Mouse (Mus musculus) midbrain, embryonic 14.5 days (tissue): ENCODE measurements around the gene Vsir. TPM values are rescaled to one million over a fixed set of nuclear protein-coding genes. Genes with fewer than 3 reads are reported as not detected.

ENCODE experiments used
- ATAC-seq: fragments of 200-750 bp; cut with Nextera tagmentation; 2 replicates; pipeline ENCODE4 v1.8.0; 2017; ENCODE audit warnings: moderate number of reproducible peaks, moderate library complexity; ENCODE audit not compliant: low FRiP score, low TSS enrichment
- DNase-seq: peaks from one replicate; pipeline ENCODE4 v3.0.0-alpha.2; 2015
- H3K27ac ChIP-seq: fragments of 300-500 bp; sonication (generic); replicated peaks from 2 replicates; pipeline ENCODE4 v1.5.1; 2014; ENCODE audit warnings: mild to moderate bottlenecking, low read depth, low read length, moderate library complexity
- H3K27me3 ChIP-seq: fragments of 300-500 bp; sonication (generic); 2 replicates; pipeline ENCODE4 v1.6.1; 2014; ENCODE audit warnings: low read length, control low read depth, mixed read lengths; ENCODE audit not compliant: control insufficient read depth, insufficient read depth
- H3K36me3 ChIP-seq: fragments of 300-500 bp; sonication (generic); 2 replicates; pipeline ENCODE4 v1.6.1; 2014; ENCODE audit warnings: low read length, control low read depth; ENCODE audit not compliant: control insufficient read depth, insufficient read depth
- H3K4me1 ChIP-seq: fragments of 300-500 bp; sonication (generic); 2 replicates; pipeline ENCODE4 v1.6.1; 2014; ENCODE audit warnings: mild to moderate bottlenecking, antibody characterized with exemption, low read length, control low read depth; ENCODE audit not compliant: control insufficient read depth, insufficient read depth
- H3K4me2 ChIP-seq: fragments of 300-500 bp; sonication (generic); 2 replicates; pipeline ENCODE4 v1.6.1; 2014; ENCODE audit warnings: mild to moderate bottlenecking, low read length, moderate library complexity
- H3K4me3 ChIP-seq: fragments of 300-500 bp; sonication (generic); replicated peaks from 2 replicates; pipeline ENCODE4 v1.5.1; 2014; ENCODE audit warnings: low read depth, low read length
- H3K9ac ChIP-seq: fragments of 300-500 bp; sonication (generic); replicated peaks from 2 replicates; pipeline ENCODE4 v1.6.1; 2014; ENCODE audit warnings: mild to moderate bottlenecking, low read length, moderate library complexity
- H3K9me3 ChIP-seq: fragments of 300-500 bp; sonication (generic); 2 replicates; pipeline ENCODE4 v1.6.1; 2016; ENCODE audit warnings: low read length, control low read depth, mixed read lengths; ENCODE audit not compliant: control insufficient read depth
- WGBS: fragments of 180-500 bp; shearing (Covaris S2); extraction: QIAGEN DNeasy Blood & Tissue Kit; methylation state at CpG from one replicate; pipeline ENCODE4 v1.1.7; 2014; 5-methylcytosine and 5-hydroxymethylcytosine counted together
- polyA plus RNA-seq: library from polyadenylated mRNA; unstranded; fragments of >200 nt; fragmentation: Nextera tagmentation; extraction: Ambion mirVana; gene quantifications from 2 replicates; pipeline ENCODE4 v1.2.1, GENCODE M21; 2014

The Vsir gene
- polyA plus RNA-seq, 1 experiment from 2014 or later, result 2.7 TPM

- Histone ChIP-seq H3K36me3 (no peaks in the 10 kb centered on the region), H3K9me3 (no peaks in the 10 kb centered on the region), H3K4me2 (no peak overlapping the region), H3K9ac (no peak overlapping the region), H3K27ac (no peak overlapping the region), H3K4me3 (no peak overlapping the region), H3K4me1 (no peaks in the 10 kb centered on the region), H3K27me3 (no peaks in the 10 kb centered on the region)
- ATAC-seq (no peak), DNase-seq (no peak)
- WGBS, result 82% methylated on average over 5 of the region's 5 CpGs
These were observed 24.0 kb downstream of the Vsir start for GRCm38 (mm10) chr10:60370601-60371061.

GRCm38 (mm10) chr10:60371596-60372386, 25.1 kb downstream of the Vsir start:
- Histone ChIP-seq H3K27me3 (no peaks in the 10 kb centered on the region), H3K27ac (no peak overlapping the region), H3K9me3 (no peaks in the 10 kb centered on the region), H3K4me2 (no peak overlapping the region), H3K4me1 (no peaks in the 10 kb centered on the region), H3K9ac (no peak overlapping the region), H3K36me3 (no peaks in the 10 kb centered on the region), H3K4me3 (no peak overlapping the region)
- ATAC-seq, result no peak
- no peak for DNase-seq
- WGBS, result 79% methylated on average over 5 of the region's 5 CpGs

GRCm38 (mm10) chr10:60373543-60373936, 26.9 kb downstream of the Vsir start:
- Histone ChIP-seq H3K4me1 (no peaks in the 10 kb centered on the region), H3K4me2 (no peak overlapping the region), H3K27ac (no peak overlapping the region), H3K36me3 (no peaks in the 10 kb centered on the region), H3K9me3 (no peaks in the 10 kb centered on the region), H3K9ac (no peak overlapping the region), H3K27me3 (no peaks in the 10 kb centered on the region), H3K4me3 (no peak overlapping the region)
- DNase-seq (no peak), ATAC-seq (no peak)
- 80% methylated on average over 6 of the region's 6 CpGs for WGBS

- no peak overlapping the region for H3K27ac ChIP-seq
- no peaks in the 10 kb centered on the region for H3K9me3 ChIP-seq
- no peaks in the 10 kb centered on the region for H3K4me1 ChIP-seq
- H3K27me3 ChIP-seq, result no peaks in the 10 kb centered on the region
- no peak for ATAC-seq
- H3K36me3 ChIP-seq, result no peaks in the 10 kb centered on the region
- H3K4me3 ChIP-seq, result no peak overlapping the region
- 66% methylated on average over 8 of the region's 8 CpGs for WGBS
- H3K9ac ChIP-seq, result no peak overlapping the region
- no peak for DNase-seq
- no peak overlapping the region for H3K4me2 ChIP-seq
These were observed 27.4 kb downstream of the Vsir start for GRCm38 (mm10) chr10:60373937-60374578.

GRCm38 (mm10) chr10:60376704-60377103, 30.1 kb downstream of the Vsir start:
- H3K27me3 ChIP-seq, result no peaks in the 10 kb centered on the region
- ATAC-seq (no peak), DNase-seq (no peak)
- no peaks in the 10 kb centered on the region for H3K36me3 ChIP-seq
- H3K4me1 ChIP-seq, result no peaks in the 10 kb centered on the region
- no peak overlapping the region for H3K4me3 ChIP-seq
- H3K27ac ChIP-seq, result no peak overlapping the region
- 93% methylated on average over 16 of the region's 16 CpGs for WGBS
- H3K9ac ChIP-seq, result no peak overlapping the region
- H3K4me2 ChIP-seq, result no peak overlapping the region
- H3K9me3 ChIP-seq, result no peaks in the 10 kb centered on the region

GRCm38 (mm10) chr10:60379419-60379957, 32.8 kb downstream of the Vsir start:
- Histone ChIP-seq H3K27ac (no peak overlapping the region), H3K27me3 (no peaks in the 10 kb centered on the region)
- 80% methylated on average over 9 of the region's 9 CpGs for WGBS

GRCm38 (mm10) chr10:60380229-60380628, 33.6 kb downstream of the Vsir start:
- no peak overlapping the region for H3K4me3 ChIP-seq
- H3K36me3 ChIP-seq, result no peaks in the 10 kb centered on the region
- H3K4me2 ChIP-seq, result no peak overlapping the region
- no peak for ATAC-seq
- H3K9me3 ChIP-seq, result no peaks in the 10 kb centered on the region
- 78% methylated on average over 3 of the region's 3 CpGs for WGBS
- DNase-seq, result no peak
- no peak overlapping the region for H3K9ac ChIP-seq
- no peak overlapping the region for H3K27ac ChIP-seq
- H3K4me1 ChIP-seq, result no peaks in the 10 kb centered on the region
- no peaks in the 10 kb centered on the region for H3K27me3 ChIP-seq

More at GRCm38 (mm10) chr10:60379419-60379957, 32.8 kb downstream of the Vsir start:
- H3K9ac ChIP-seq, result no peak overlapping the region; the same call in 1 of the 2 replicates
- H3K9me3 ChIP-seq, result no peaks in the 10 kb centered on the region
- H3K4me3 ChIP-seq, result no peak overlapping the region
- no peak overlapping the region for H3K4me2 ChIP-seq
- DNase-seq (no peak), ATAC-seq (no peak)
- H3K4me1 ChIP-seq, result no peaks in the 10 kb centered on the region
- H3K36me3 ChIP-seq, result no peaks in the 10 kb centered on the region

- Histone ChIP-seq H3K4me2 (no peak overlapping the region), H3K27ac (no peak overlapping the region), H3K4me1 (no peaks in the 10 kb centered on the region), H3K9me3 (no peaks in the 10 kb centered on the region), H3K9ac (no peak overlapping the region), H3K4me3 (no peak overlapping the region), H3K36me3 (no peaks in the 10 kb centered on the region), H3K27me3 (no peaks in the 10 kb centered on the region)
- WGBS, result 74% methylated on average over 10 of the region's 10 CpGs
- ATAC-seq (no peak), DNase-seq (no peak)
These were observed 34.7 kb downstream of the Vsir start for GRCm38 (mm10) chr10:60381142-60381925.
